Mouse (Mus musculus) heart, embryonic 12.5 days (tissue): ENCODE results near the gene Atxn7. TPM values are rescaled to one million over a fixed set of nuclear protein-coding genes. Genes with fewer than 3 reads are reported as not detected.

Source experiments
- ATAC-seq: fragments of 200-750 bp; cut with Nextera tagmentation; 2 replicates; pipeline ENCODE4 v1.8.0; 2017; ENCODE audit warnings: moderate TSS enrichment, moderate library complexity; ENCODE audit not compliant: insufficient number of reproducible peaks, low FRiP score
- H3K27ac ChIP-seq: fragments of 300-500 bp; sonication (generic); 2 replicates; pipeline ENCODE4 v1.5.1; 2016; ENCODE audit warnings: mild to moderate bottlenecking, moderate library complexity; ENCODE audit not compliant: poor library complexity, severe bottlenecking
- H3K27me3 ChIP-seq: fragments of 300-500 bp; sonication (generic); replicated peaks from 2 replicates; pipeline ENCODE4 v1.6.1; 2016; ENCODE audit warnings: mild to moderate bottlenecking, moderate library complexity
- H3K36me3 ChIP-seq: fragments of 300-500 bp; sonication (generic); 2 replicates; pipeline ENCODE4 v1.6.1; 2016; ENCODE audit warnings: mild to moderate bottlenecking, moderate library complexity
- H3K4me1 ChIP-seq: fragments of 300-500 bp; sonication (generic); replicated peaks from 2 replicates; pipeline ENCODE4 v1.6.1; 2016; ENCODE audit warnings: mild to moderate bottlenecking
- H3K4me2 ChIP-seq: fragments of 300-500 bp; sonication (generic); 2 replicates; pipeline ENCODE4 v1.6.1; 2016; ENCODE audit warnings: mild to moderate bottlenecking, moderate library complexity
- H3K4me3 ChIP-seq: fragments of 300-500 bp; sonication (generic); 2 replicates; pipeline ENCODE4 v1.5.1; 2016; ENCODE audit warnings: mild to moderate bottlenecking
- H3K9ac ChIP-seq: fragments of 300-500 bp; sonication (generic); 2 replicates; pipeline ENCODE4 v1.6.1; 2016; ENCODE audit warnings: mild to moderate bottlenecking, moderate library complexity
- H3K9me3 ChIP-seq: fragments of 300-500 bp; sonication (generic); replicated peaks from 2 replicates; pipeline ENCODE4 v1.6.1; 2016; ENCODE audit warnings: mild to moderate bottlenecking, moderate library complexity
- WGBS: fragments of 180-500 bp; shearing (Covaris S2); methylation state at CpG from one replicate; pipeline ENCODE4 v1.1.7; 2016; 5-methylcytosine and 5-hydroxymethylcytosine counted together
- polyA plus RNA-seq: library from polyadenylated mRNA; unstranded; fragments of >200 nt; fragmentation: Nextera tagmentation; extraction: Ambion mirVana; gene quantifications from 2 replicates; pipeline ENCODE4 v1.2.1, GENCODE M21; 2016

Gene Atxn7
- polyA plus RNA-seq, 1 experiment from 2014 or later = 3.9 TPM

GRCm38 (mm10) chr14:13960079-13960478 lies 1.2 kb upstream of the Atxn7 start:
- no peak for ATAC-seq
- Histone ChIP-seq H3K4me2 (peak overlapping the region; percentile 83), H3K9me3 (no peaks in the 10 kb centered on the region), H3K36me3 (peaks cover 11% of the 10 kb centered on the region), H3K27ac (no peak overlapping the region), H3K4me3 (peak overlapping the region; percentile 97), H3K27me3 (no peaks in the 10 kb centered on the region; the same call in 1 of the 2 replicates), H3K4me1 (peaks cover 17% of the 10 kb centered on the region; the same call in 1 of the 2 replicates), H3K9ac (peak overlapping the region; percentile 99)
- WGBS = 3% methylated on average over 5 of the region's 9 CpGs

- Histone ChIP-seq H3K9me3 (no peaks in the 10 kb centered on the region), H3K27ac (peak overlapping the region; percentile 63), H3K27me3 (no peaks in the 10 kb centered on the region; the same call in 1 of the 2 replicates), H3K9ac (peak overlapping the region; percentile 99), H3K4me1 (peaks cover 17% of the 10 kb centered on the region; the same call in 1 of the 2 replicates), H3K4me2 (peak overlapping the region; percentile 83), H3K36me3 (peaks cover 5% of the 10 kb centered on the region), H3K4me3 (peak overlapping the region; percentile 97)
- ATAC-seq = peak; percentile 81
- WGBS = under 1% methylated on average over 52 of the region's 75 CpGs
Measured at GRCm38 (mm10) chr14:13960482-13961325, 536 bp upstream of the Atxn7 start.

- Histone ChIP-seq H3K36me3 (no peaks in the 10 kb centered on the region), H3K4me3 (no peak overlapping the region), H3K27ac (no peak overlapping the region), H3K4me2 (no peak overlapping the region), H3K4me1 (peaks cover 15% of the 10 kb centered on the region; the same call in 1 of the 2 replicates), H3K27me3 (peaks cover 8% of the 10 kb centered on the region; the same call in 1 of the 2 replicates), H3K9ac (no peak overlapping the region), H3K9me3 (no peaks in the 10 kb centered on the region)
- 82% methylated on average over 6 of the region's 6 CpGs for WGBS
- no peak for ATAC-seq
Measured at GRCm38 (mm10) chr14:13962476-13962875, 1.2 kb downstream of the Atxn7 start.

GRCm38 (mm10) chr14:13963527-13963926 lies 2.3 kb downstream of the Atxn7 start:
- Histone ChIP-seq H3K27me3 (peaks cover 13% of the 10 kb centered on the region), H3K36me3 (no peaks in the 10 kb centered on the region), H3K4me3 (no peak overlapping the region), H3K9me3 (no peaks in the 10 kb centered on the region), H3K4me1 (peaks cover 13% of the 10 kb centered on the region; the same call in 1 of the 2 replicates), H3K4me2 (no peak overlapping the region), H3K9ac (no peak overlapping the region), H3K27ac (no peak overlapping the region)
- ATAC-seq = no peak
- whole genome bisulfite sequencing = 62% methylated on average over 1 of the region's 1 CpGs

- Histone ChIP-seq H3K27me3 (peaks cover 29% of the 10 kb centered on the region), H3K4me2 (no peak overlapping the region), H3K4me1 (peaks cover 6% of the 10 kb centered on the region), H3K9ac (no peak overlapping the region), H3K9me3 (no peaks in the 10 kb centered on the region), H3K27ac (no peak overlapping the region), H3K36me3 (no peaks in the 10 kb centered on the region), H3K4me3 (no peak overlapping the region)
- ATAC-seq = no peak
- 35% methylated on average over 1 of the region's 1 CpGs for WGBS
Measured at GRCm38 (mm10) chr14:13967607-13968006, 6.4 kb downstream of the Atxn7 start.

GRCm38 (mm10) chr14:13968476-13968875 lies 7.2 kb downstream of the Atxn7 start:
- H3K9ac ChIP-seq = no peak overlapping the region
- H3K4me3 ChIP-seq = no peak overlapping the region
- H3K9me3 ChIP-seq = no peaks in the 10 kb centered on the region
- H3K36me3 ChIP-seq = no peaks in the 10 kb centered on the region
- H3K4me1 ChIP-seq = peaks cover 6% of the 10 kb centered on the region
- H3K27me3 ChIP-seq = peaks cover 37% of the 10 kb centered on the region
- no peak for ATAC-seq
- no peak overlapping the region for H3K27ac ChIP-seq
- no peak overlapping the region for H3K4me2 ChIP-seq
- 83% methylated on average over 5 of the region's 5 CpGs for WGBS

GRCm38 (mm10) chr14:13970513-13970912 lies 9.3 kb downstream of the Atxn7 start:
- no peak for ATAC-seq
- H3K4me3 ChIP-seq = no peak overlapping the region
- H3K36me3 ChIP-seq = no peaks in the 10 kb centered on the region
- no peak overlapping the region for H3K9ac ChIP-seq
- H3K27me3 ChIP-seq = peaks cover 50% of the 10 kb centered on the region
- 84% methylated on average over 3 of the region's 3 CpGs for WGBS
- H3K27ac ChIP-seq = no peak overlapping the region
- no peaks in the 10 kb centered on the region for H3K9me3 ChIP-seq
- peaks cover 6% of the 10 kb centered on the region for H3K4me1 ChIP-seq
- H3K4me2 ChIP-seq = no peak overlapping the region

GRCm38 (mm10) chr14:13971644-13972234 lies 10.5 kb downstream of the Atxn7 start:
- H3K36me3 ChIP-seq = no peaks in the 10 kb centered on the region
- H3K9me3 ChIP-seq = no peaks in the 10 kb centered on the region
- H3K4me3 ChIP-seq = no peak overlapping the region
- H3K4me1 ChIP-seq = peaks cover 6% of the 10 kb centered on the region
- H3K27me3 ChIP-seq = peaks cover 46% of the 10 kb centered on the region
- H3K27ac ChIP-seq = no peak overlapping the region
- WGBS = 40% methylated on average over 6 of the region's 6 CpGs
- no peak overlapping the region for H3K4me2 ChIP-seq
- ATAC-seq = no peak
- H3K9ac ChIP-seq = no peak overlapping the region

- ATAC-seq = no peak
- no peaks in the 10 kb centered on the region for H3K9me3 ChIP-seq
- H3K4me3 ChIP-seq = no peak overlapping the region
- no peaks in the 10 kb centered on the region for H3K36me3 ChIP-seq
- 56% methylated on average over 1 of the region's 1 CpGs for WGBS
- H3K4me2 ChIP-seq = no peak overlapping the region
- peaks cover 3% of the 10 kb centered on the region; the same call in 1 of the 2 replicates for H3K4me1 ChIP-seq
- no peak overlapping the region for H3K9ac ChIP-seq
- peaks cover 37% of the 10 kb centered on the region for H3K27me3 ChIP-seq
- H3K27ac ChIP-seq = no peak overlapping the region
Measured at GRCm38 (mm10) chr14:13977498-13977897, 16.3 kb downstream of the Atxn7 start.

GRCm38 (mm10) chr14:13981286-13981685 lies 20.0 kb downstream of the Atxn7 start:
- peaks cover 3% of the 10 kb centered on the region; the same call in 1 of the 2 replicates for H3K4me1 ChIP-seq
- ATAC-seq = no peak
- no peak overlapping the region for H3K4me3 ChIP-seq
- H3K9me3 ChIP-seq = no peaks in the 10 kb centered on the region
- H3K27ac ChIP-seq = no peak overlapping the region
- WGBS = 28% methylated on average over 2 of the region's 2 CpGs
- no peak overlapping the region for H3K9ac ChIP-seq
- no peak overlapping the region for H3K4me2 ChIP-seq
- H3K36me3 ChIP-seq = no peaks in the 10 kb centered on the region
- H3K27me3 ChIP-seq = peaks cover 17% of the 10 kb centered on the region

GRCm38 (mm10) chr14:13982174-13982573 lies 20.9 kb downstream of the Atxn7 start:
- WGBS = 42% methylated on average over 2 of the region's 2 CpGs
- H3K27ac ChIP-seq = no peak overlapping the region
- peaks cover 3% of the 10 kb centered on the region; the same call in 1 of the 2 replicates for H3K4me1 ChIP-seq
- H3K9me3 ChIP-seq = no peaks in the 10 kb centered on the region
- no peaks in the 10 kb centered on the region for H3K36me3 ChIP-seq
- no peak overlapping the region for H3K4me2 ChIP-seq
- H3K4me3 ChIP-seq = no peak overlapping the region
- peaks cover 17% of the 10 kb centered on the region for H3K27me3 ChIP-seq
- ATAC-seq = no peak
- H3K9ac ChIP-seq = no peak overlapping the region
